8 mouse cellular contexts compared by ENCODE assay signal in genomic region chrX:105069671-105070503, GRCm38 (mm10). TPM values are rescaled to one million over a fixed set of nuclear protein-coding genes. Genes with fewer than 3 reads are reported as not detected.
DNase-seq lines count a peak whose midpoint lies in the region; ATAC-seq lines count a peak whose summit lies in the region.

No protein-coding gene starts in this region.

- no peaks in the 10 kb centered on the region for H3K9me3 ChIP-seq in hindbrain, embryonic 11.5 days (ENCODE audit: control insufficient read depth, low read length)

- WGBS in hindbrain, embryonic 11.5 days: under 1% methylated on average over 32 of the region's 32 CpGs

- H3K27me3 ChIP-seq in hindbrain, embryonic 11.5 days (ENCODE audit: control insufficient read depth, insufficient read depth, low read length): no peaks in the 10 kb centered on the region

- H3K4me3 ChIP-seq in hindbrain, embryonic 11.5 days (ENCODE audit: low read depth, low read length): peak overlapping the region; percentile 68

- H3K4me2 ChIP-seq in hindbrain, embryonic 11.5 days (replicated peaks; ENCODE audit: low read depth, low read length): peak overlapping the region; percentile 52

- no peaks in the 10 kb centered on the region for H3K36me3 ChIP-seq in hindbrain, embryonic 11.5 days (ENCODE audit: control insufficient read depth, insufficient read depth, low read length)

- ATAC-seq in hindbrain, embryonic 11.5 days (ENCODE audit: low FRiP score): peak; percentile 96

- no peaks in the 10 kb centered on the region for H3K4me1 ChIP-seq in hindbrain, embryonic 11.5 days (replicated peaks; ENCODE audit: control insufficient read depth, insufficient read depth, low read length)

- H3K27ac ChIP-seq in hindbrain, embryonic 11.5 days (ENCODE audit: low read depth, low read length): peak overlapping the region; percentile 65

- peak; percentile 83 for DNase-seq in NIH3T3 (ENCODE audit: low read depth)
- peak; percentile 83 for DNase-seq in cerebellum, adult 9-11 months
- DNase-seq in frontal cortex, adult 2 months (ENCODE audit: extremely low spot score in 1 of 2, low spot score in 1 of 2): peak; percentile 79 to 96
- DNase-seq in hindbrain, embryonic 11.5 days (ENCODE audit: low spot score): peak; percentile 83
- peak; percentile 50 to 82 for DNase-seq in layer of hippocampus, postnatal 10 days (ENCODE audit: low spot score in 2 of 2)
- peak; percentile 81 for DNase-seq in lung, postnatal 10 days
- peak; percentile 87 for DNase-seq in retina, adult 2 months (ENCODE audit: low read depth, low spot score)
- DNase-seq in thymus, postnatal 36 days: peak; percentile 43 to 75

- peak overlapping the region; percentile 68 for H3K9ac ChIP-seq in hindbrain, embryonic 11.5 days (ENCODE audit: low read depth, low read length)

RNA-seq across cellular contexts. Expression of gene Pbdc1, which starts 9.7 kb away (rescaled TPM):
- polyA plus RNA-seq in frontal cortex, adult 2 months (2012; rRNA removed): 12.1 and 14.6 TPM in 2 replicates
- polyA plus RNA-seq in hindbrain, embryonic 11.5 days (2014; fragmentation: Nextera tagmentation; extraction: Ambion mirVana): 61.0 and 67.8 TPM in 2 replicates
- total RNA-seq in layer of hippocampus, postnatal 10 days (2021): 10 to 100 TPM; 18.1 to 19.7 TPM

RNA-seq across cellular contexts. Expression of gene Magee1, which starts 50.3 kb away (rescaled TPM):
- polyA plus RNA-seq in frontal cortex, adult 2 months (2012; rRNA removed): 77.5 and 93.9 TPM in 2 replicates
- polyA plus RNA-seq in hindbrain, embryonic 11.5 days (2014; fragmentation: Nextera tagmentation; extraction: Ambion mirVana): 27.0 and 30.3 TPM in 2 replicates
- total RNA-seq in layer of hippocampus, postnatal 10 days (2021): 100 to 1,000 TPM; 157 to 165 TPM

Comparison
In these comparisons a context has a peak if more than half of its experiments do, and no peak if none do; other contexts are left out.
1. Peak in every context shown above with its lines: DNase-seq, ATAC-seq, H3K4me3 ChIP-seq and H3K27ac ChIP-seq.